Mouse (Mus musculus) megakaryocyte, embryonic 14.5 days (primary cell): ENCODE results near the gene Mbd3l2.

Source experiments
- FLI1 ChIP-seq: IDR thresholded peaks from 2 replicates; pipeline ENCODE4 v1.6.1; 2012; ENCODE audit warnings: low read length, inconsistent platforms, mixed read lengths
- GATA1 ChIP-seq: IDR thresholded peaks from 3 replicates; pipeline ENCODE4 v1.6.1; 2012; ENCODE audit warnings: mixed read lengths, low read length, inconsistent platforms, borderline replicate concordance

GRCm38 (mm10) chr9:18430354-18430753 lies at the start of gene Mbd3l2:
- no peak for TF ChIP-seq GATA1
- TF ChIP-seq FLI1, result no peak
